Comparison of ENCODE assay signal across 15 mouse cellular contexts in genomic region chr13:53466189-53466866, GRCm38 (mm10). TPM values are rescaled to one million over a fixed set of nuclear protein-coding genes. Genes with fewer than 3 reads are reported as not detected.
A peak's percentile ranks its signal among the peaks of the same experiment; 100 is the strongest.
DNase-seq lines count a peak whose midpoint lies in the region; ATAC-seq lines count a peak whose summit lies in the region.
"Had no signal": no experiment of that assay in that cellular context is flagged by ENCODE, and none has a peak within 500 bp of the region (broad histone marks: within the 10 kb centered on the region; RNA-seq: fewer than 3 reads in every experiment).

No protein-coding gene starts in this region.

- no peaks in the 10 kb centered on the region for H3K36me3 ChIP-seq in heart, embryonic 14.5 days (ENCODE audit: control insufficient read depth, insufficient read depth, low read length)
- 0 out of 2 replicates have a peak, but pooled peaks cover 3% of the 10 kb centered on the region for H3K36me3 ChIP-seq in embryonic facial prominence, embryonic 10.5 days (replicated peaks)
- no peaks in the 10 kb centered on the region for H3K36me3 ChIP-seq in hindbrain, embryonic 11.5 days (ENCODE audit: control insufficient read depth, insufficient read depth, low read length)
- no peaks in the 10 kb centered on the region for H3K36me3 ChIP-seq in limb, embryonic 15.5 days

- H3K9me3 ChIP-seq in heart, embryonic 14.5 days (ENCODE audit: control insufficient read depth, low read length) = no peaks in the 10 kb centered on the region
- H3K9me3 ChIP-seq in embryonic facial prominence, embryonic 10.5 days = no peaks in the 10 kb centered on the region
- no peaks in the 10 kb centered on the region for H3K9me3 ChIP-seq in hindbrain, embryonic 11.5 days (ENCODE audit: control insufficient read depth, low read length)
- no peaks in the 10 kb centered on the region for H3K9me3 ChIP-seq in limb, embryonic 15.5 days
- H3K9me3 ChIP-seq: forebrain, embryonic 13.5 days had no signal

- whole genome bisulfite sequencing in heart, embryonic 14.5 days = 19% methylated on average over 18 of the region's 18 CpGs
- WGBS in embryonic facial prominence, embryonic 10.5 days = 2% methylated on average over 18 of the region's 18 CpGs
- 1% methylated on average over 18 of the region's 18 CpGs for WGBS in hindbrain, embryonic 11.5 days
- 18% methylated on average over 18 of the region's 18 CpGs for WGBS in limb, embryonic 15.5 days

- H3K4me1 ChIP-seq in heart, embryonic 14.5 days (ENCODE audit: control insufficient read depth in 2 of 2, insufficient read depth in 2 of 2, low read length in 2 of 2) = peaks cover 9 to 27% of the 10 kb centered on the region in 2 experiments; a peak in 2 of 4 replicates
- peaks cover 83% of the 10 kb centered on the region for H3K4me1 ChIP-seq in embryonic facial prominence, embryonic 10.5 days
- peaks cover 11% of the 10 kb centered on the region for H3K4me1 ChIP-seq in hindbrain, embryonic 11.5 days (replicated peaks; ENCODE audit: control insufficient read depth, insufficient read depth, low read length)
- H3K4me1 ChIP-seq in limb, embryonic 15.5 days = peaks cover 39% of the 10 kb centered on the region

- H3K9ac ChIP-seq in heart, embryonic 14.5 days (ENCODE audit: low read length) = peak overlapping the region; percentile 16; the same call in 1 of the 2 replicates
- H3K9ac ChIP-seq in hindbrain, embryonic 11.5 days (ENCODE audit: low read depth, low read length) = 0 out of 2 replicates have a peak overlapping the region, but pooled peaks have one; percentile 21
- H3K9ac ChIP-seq in limb, embryonic 15.5 days = no peak overlapping the region
- H3K9ac ChIP-seq: forebrain, embryonic 13.5 days had no signal

- no peak for DNase-seq in heart, postnatal 4 days
- DNase-seq in embryonic facial prominence, embryonic 10.5 days (ENCODE audit: low spot score) = peak; percentile 45
- DNase-seq in hindbrain, embryonic 11.5 days (ENCODE audit: low spot score) = peak; percentile 58
- DNase-seq in spleen, postnatal 14 days (ENCODE audit: low spot score in 2 of 2) = no peak
- no peak for DNase-seq in urinary bladder, postnatal 14 days (ENCODE audit: low spot score)
- DNase-seq in gastrocnemius, postnatal 25 days = no peak
- DNase-seq: spleen, adult 18-20 months had no signal

- no peak for ATAC-seq in heart, embryonic 14.5 days (ENCODE audit: insufficient number of reproducible peaks, insufficient read depth, low FRiP score, low read depth)
- no peak for ATAC-seq in hindbrain, embryonic 11.5 days (ENCODE audit: low FRiP score)
- no peak for ATAC-seq in limb, embryonic 15.5 days (ENCODE audit: insufficient number of reproducible peaks, low FRiP score, low TSS enrichment, low read depth)
- ATAC-seq: CD4-positive, CD25-positive, alpha-beta regulatory T cell, adult 4 months; forebrain, embryonic 13.5 days; intestine, postnatal 0 days had no signal

- peak overlapping the region; percentile 64 for H3K4me2 ChIP-seq in heart, embryonic 14.5 days (ENCODE audit: low read length)
- peak overlapping the region; percentile 40 for H3K4me2 ChIP-seq in hindbrain, embryonic 11.5 days (replicated peaks; ENCODE audit: low read depth, low read length)
- peak overlapping the region; percentile 27; the same call in 1 of the 2 replicates for H3K4me2 ChIP-seq in limb, embryonic 15.5 days

- no peak overlapping the region for H3K27ac ChIP-seq in heart, embryonic 14.5 days (replicated peaks in 1 of 2; ENCODE audit: control insufficient read depth in 1 of 2, insufficient read depth in 1 of 2, low read depth in 2 of 2, low read length in 2 of 2)
- peak overlapping the region; percentile 77 for H3K27ac ChIP-seq in embryonic facial prominence, embryonic 10.5 days (replicated peaks)
- peak overlapping the region; percentile 49; the same call in 1 of the 2 replicates for H3K27ac ChIP-seq in hindbrain, embryonic 11.5 days (ENCODE audit: low read depth, low read length)
- no peak overlapping the region; the same call in 1 of the 2 replicates for H3K27ac ChIP-seq in limb, embryonic 15.5 days
- H3K27ac ChIP-seq: forebrain, embryonic 13.5 days had no signal

- peak overlapping the region; percentile 33 to 35; a peak in 3 of 4 replicates for H3K4me3 ChIP-seq in heart, embryonic 14.5 days (ENCODE audit: control insufficient read depth in 1 of 2, insufficient read depth in 1 of 2, low read depth in 1 of 2, low read length in 2 of 2)
- peak overlapping the region; percentile 50 for H3K4me3 ChIP-seq in embryonic facial prominence, embryonic 10.5 days
- H3K4me3 ChIP-seq in hindbrain, embryonic 11.5 days (ENCODE audit: low read depth, low read length) = peak overlapping the region; percentile 17; the same call in 1 of the 2 replicates
- no peak overlapping the region for H3K4me3 ChIP-seq in limb, embryonic 15.5 days
- H3K4me3 ChIP-seq: forebrain, embryonic 13.5 days had no signal

- H3K27me3 ChIP-seq in heart, embryonic 14.5 days (ENCODE audit: control insufficient read depth, insufficient read depth, low read length) = peaks cover 95% of the 10 kb centered on the region
- peaks cover 100% of the 10 kb centered on the region for H3K27me3 ChIP-seq in embryonic facial prominence, embryonic 10.5 days (replicated peaks; ENCODE audit: low read depth, poor library complexity, severe bottlenecking)
- H3K27me3 ChIP-seq in hindbrain, embryonic 11.5 days (ENCODE audit: control insufficient read depth, insufficient read depth, low read length) = peaks cover 57% of the 10 kb centered on the region
- H3K27me3 ChIP-seq in limb, embryonic 15.5 days = peaks cover 75% of the 10 kb centered on the region

RNA-seq across cellular contexts. Expression of gene Msx2, which starts 6.5 kb away (rescaled TPM):
- polyA plus RNA-seq in heart, embryonic 14.5 days (2014; fragmentation: Nextera tagmentation; extraction: Ambion mirVana) = 2.8 and 3.0 TPM in 2 replicates
- total RNA-seq in heart, postnatal 4 days (2021) = under 1 TPM; 0.55 to 0.86 TPM
- polyA plus RNA-seq in embryonic facial prominence, embryonic 10.5 days (2016; fragmentation: Nextera tagmentation; extraction: Ambion mirVana) = 41.4 and 57.6 TPM in 2 replicates
- polyA plus RNA-seq in hindbrain, embryonic 11.5 days (2014; fragmentation: Nextera tagmentation; extraction: Ambion mirVana) = 58.3 and 66.3 TPM in 2 replicates
- polyA plus RNA-seq in limb, embryonic 15.5 days (2015; fragmentation: Nextera tagmentation; extraction: Ambion mirVana) = 22.7 and 25.4 TPM in 2 replicates
- under 1 TPM; 0.20 to 0.21 TPM for total RNA-seq in gastrocnemius, postnatal 25 days (2021)
- total RNA-seq: gastrocnemius, adult 8-10 months had no signal
- polyA plus RNA-seq: CD4-positive, CD25-positive, alpha-beta regulatory T cell, adult 4 months; intestine, postnatal 0 days; large intestine, adult 2 months; liver, embryonic 16.5 days had no signal

Comparison
In these comparisons a context has a peak if more than half of its experiments do, and no peak if none do; other contexts are left out.
1. H3K27ac ChIP-seq: peak in embryonic facial prominence, embryonic 10.5 days (single experiment) and hindbrain, embryonic 11.5 days (single experiment); none in heart, embryonic 14.5 days (0 of 2) and limb, embryonic 15.5 days (single experiment).
2. DNase-seq: peak in embryonic facial prominence, embryonic 10.5 days (single experiment) and hindbrain, embryonic 11.5 days (single experiment); none in heart, postnatal 4 days (single experiment), spleen, postnatal 14 days (0 of 2), urinary bladder, postnatal 14 days (single experiment) and gastrocnemius, postnatal 25 days (single experiment).
3. Peak in every context shown above with its lines, with median percentiles within 50 percentile points of each other: H3K4me2 ChIP-seq.